Mouse (Mus musculus) MEL-GATA-1-ER (cell line): Measurements from ENCODE around the gene Gm7102.
A peak's percentile ranks its signal among the peaks of the same experiment; 100 is the strongest.
"Not testable (repeated sequence)": the region's sequence is repeated elsewhere in the genome, so short reads cannot be mapped to it uniquely, and the experiment has no call there.

Source experiments
- DNase-seq: peaks from one replicate; pipeline ENCODE4 v3.0.0-alpha.2; 2012; ENCODE audit warnings: low read depth; ENCODE audit errors: extremely low read depth

Gene Gm7102

GRCm38 (mm10) chr19:61175756-61176324 is at the start of gene Gm7102:
Gm7102 (minus strand) TSS chr19:61176309.
- no peak for DNase-seq

- no peak for DNase-seq
These were observed 48.8 kb upstream of the Gm7102 start for GRCm38 (mm10) chr19:61224678-61225525.

- peak; percentile 95 for DNase-seq
These were observed 47.7 kb upstream of the Gm7102 start for GRCm38 (mm10) chr19:61223706-61224328.

- DNase-seq = peak; percentile 50
These were observed 31.4 kb upstream of the Gm7102 start for GRCm38 (mm10) chr19:61207506-61207905.

- DNase-seq = peak; percentile 27
These were observed 23.7 kb upstream of the Gm7102 start for GRCm38 (mm10) chr19:61199836-61200235.

- peak; percentile 94 for DNase-seq
These were observed 23.2 kb upstream of the Gm7102 start for GRCm38 (mm10) chr19:61199316-61199715.

- not testable (repeated sequence) for DNase-seq
These were observed 7.5 kb upstream of the Gm7102 start, which contains the start of gene Gm6020 for GRCm38 (mm10) chr19:61183590-61183989. Gm6020 (plus strand) TSS chr19:61183890.

GRCm38 (mm10) chr19:61151701-61152420 is 24.2 kb downstream of the Gm7102 start:
- no peak for DNase-seq

- DNase-seq = no peak
These were observed 24.8 kb downstream of the Gm7102 start for GRCm38 (mm10) chr19:61151372-61151700.

- DNase-seq = no peak
These were observed 34.8 kb downstream of the Gm7102 start for GRCm38 (mm10) chr19:61141299-61141698.

- peak; percentile 99 for DNase-seq
These were observed 35.5 kb downstream of the Gm7102 start, which contains the start of gene Zfp950 for GRCm38 (mm10) chr19:61140342-61141206. Zfp950 (minus strand) TSS chr19:61140840.

- DNase-seq = no peak
These were observed 37.5 kb downstream of the Gm7102 start for GRCm38 (mm10) chr19:61138655-61139054.

- no peak for DNase-seq
These were observed 45.0 kb downstream of the Gm7102 start for GRCm38 (mm10) chr19:61131096-61131495.
